Mouse (Mus musculus): Measurements from ENCODE around the gene Klhdc7a.

GRCm38 (mm10) chr4:139935557-139935956 is 32.3 kb downstream of the Klhdc7a start:
- TF ChIP-seq GATA1 (IDR thresholded peaks at IDR 0.05; ENCODE audit: borderline replicate concordance, low read length): no peak
- no peak for TF ChIP-seq FLI1 (IDR thresholded peaks at IDR 0.05; ENCODE audit: low read length)
